Mouse (Mus musculus): ENCODE measurements around the gene Sytl3. TPM values are rescaled to one million over a fixed set of nuclear protein-coding genes. Genes with fewer than 3 reads are reported as not detected.

Gene Sytl3
- polyA plus RNA-seq, 1 experiment: 0.77 TPM

- DNase-seq (ENCODE audit: low read depth): no peak
- TF ChIP-seq POLR2A (IDR thresholded peaks at IDR 0.05; ENCODE audit: borderline replicate concordance, extremely low read depth, insufficient read depth, insufficient read length, poor library complexity, severe bottlenecking) (no peak), CTCF (IDR thresholded peaks at IDR 0.05; ENCODE audit: borderline replicate concordance, extremely low read depth, insufficient read depth, insufficient read length) (no peak)
Measured at GRCm38 (mm10) chr17:6727996-6728610, 69.2 kb downstream of the Sytl3 start.

GRCm38 (mm10) chr17:6729244-6729742, 70.4 kb downstream of the Sytl3 start:
- no peak for TF ChIP-seq CTCF (IDR thresholded peaks at IDR 0.05; ENCODE audit: borderline replicate concordance, extremely low read depth, insufficient read depth, insufficient read length)
- DNase-seq (ENCODE audit: low read depth): peak; percentile 94

GRCm38 (mm10) chr17:6731132-6731531, 72.2 kb downstream of the Sytl3 start:
- no peak for DNase-seq (ENCODE audit: low read depth)
- TF ChIP-seq CTCF (IDR thresholded peaks at IDR 0.05; ENCODE audit: borderline replicate concordance, extremely low read depth, insufficient read depth, insufficient read length): no peak
- no peak for TF ChIP-seq POLR2A (IDR thresholded peaks at IDR 0.05; ENCODE audit: borderline replicate concordance, extremely low read depth, insufficient read depth, insufficient read length, poor library complexity, severe bottlenecking)

- no peak for DNase-seq (ENCODE audit: low read depth)
- TF ChIP-seq POLR2A (IDR thresholded peaks at IDR 0.05; ENCODE audit: borderline replicate concordance, extremely low read depth, insufficient read depth, insufficient read length, poor library complexity, severe bottlenecking) (no peak), CTCF (IDR thresholded peaks at IDR 0.05; ENCODE audit: borderline replicate concordance, extremely low read depth, insufficient read depth, insufficient read length) (no peak)
Measured at GRCm38 (mm10) chr17:6731634-6732033, 72.7 kb downstream of the Sytl3 start.

GRCm38 (mm10) chr17:6732665-6733064, 73.8 kb downstream of the Sytl3 start:
- no peak for TF ChIP-seq POLR2A (IDR thresholded peaks at IDR 0.05; ENCODE audit: borderline replicate concordance, extremely low read depth, insufficient read depth, insufficient read length, poor library complexity, severe bottlenecking)
- TF ChIP-seq CTCF (IDR thresholded peaks at IDR 0.05; ENCODE audit: borderline replicate concordance, extremely low read depth, insufficient read depth, insufficient read length): no peak
- no peak for DNase-seq (ENCODE audit: low read depth)

GRCm38 (mm10) chr17:6733322-6733875, 74.5 kb downstream of the Sytl3 start:
- no peak for TF ChIP-seq CTCF (IDR thresholded peaks at IDR 0.05; ENCODE audit: borderline replicate concordance, extremely low read depth, insufficient read depth, insufficient read length)
- TF ChIP-seq POLR2A (IDR thresholded peaks at IDR 0.05; ENCODE audit: borderline replicate concordance, extremely low read depth, insufficient read depth, insufficient read length, poor library complexity, severe bottlenecking): no peak
- no peak for DNase-seq (ENCODE audit: low read depth)

- TF ChIP-seq CTCF (IDR thresholded peaks at IDR 0.05; ENCODE audit: borderline replicate concordance, extremely low read depth, insufficient read depth, insufficient read length): no peak
- no peak for TF ChIP-seq POLR2A (IDR thresholded peaks at IDR 0.05; ENCODE audit: borderline replicate concordance, extremely low read depth, insufficient read depth, insufficient read length, poor library complexity, severe bottlenecking)
- DNase-seq (ENCODE audit: low read depth): no peak
Measured at GRCm38 (mm10) chr17:6734746-6735441, 76.0 kb downstream of the Sytl3 start.

GRCm38 (mm10) chr17:6736306-6737272, 77.7 kb downstream of the Sytl3 start:
- peak; percentile 48 for DNase-seq (ENCODE audit: low read depth)
- TF ChIP-seq CTCF (IDR thresholded peaks at IDR 0.05; ENCODE audit: borderline replicate concordance, extremely low read depth, insufficient read depth, insufficient read length): no peak
- TF ChIP-seq POLR2A (IDR thresholded peaks at IDR 0.05; ENCODE audit: borderline replicate concordance, extremely low read depth, insufficient read depth, insufficient read length, poor library complexity, severe bottlenecking): no peak

GRCm38 (mm10) chr17:6737273-6737997, 78.5 kb downstream of the Sytl3 start:
- no peak for DNase-seq (ENCODE audit: low read depth)
- TF ChIP-seq CTCF (IDR thresholded peaks at IDR 0.05; ENCODE audit: borderline replicate concordance, extremely low read depth, insufficient read depth, insufficient read length): no peak
- no peak for TF ChIP-seq POLR2A (IDR thresholded peaks at IDR 0.05; ENCODE audit: borderline replicate concordance, extremely low read depth, insufficient read depth, insufficient read length, poor library complexity, severe bottlenecking)

- no peak for TF ChIP-seq CTCF (IDR thresholded peaks at IDR 0.05; ENCODE audit: borderline replicate concordance, extremely low read depth, insufficient read depth, insufficient read length)
- TF ChIP-seq POLR2A (IDR thresholded peaks at IDR 0.05; ENCODE audit: borderline replicate concordance, extremely low read depth, insufficient read depth, insufficient read length, poor library complexity, severe bottlenecking): no peak
- DNase-seq (ENCODE audit: low read depth): no peak
Measured at GRCm38 (mm10) chr17:6738836-6739235, 79.9 kb downstream of the Sytl3 start.

Data from brain, embryonic 14.5 days (tissue).